In genomic region chr2:156460470-156460869, GRCm38 (mm10) we compare ENCODE assay signal across 9 mouse cellular contexts. TPM values are rescaled to one million over a fixed set of nuclear protein-coding genes. Genes with fewer than 3 reads are reported as not detected.
DNase-seq lines count a peak whose midpoint lies in the region; TF ChIP-seq lines count a peak whose summit lies in the region.
"Had no signal": no experiment of that assay in that cellular context is flagged by ENCODE, and none has a peak within 500 bp of the region (broad histone marks: within the 10 kb centered on the region; RNA-seq: fewer than 3 reads in every experiment).

No protein-coding gene starts in this region.

- TF ChIP-seq CTCF in heart, adult 2 months (IDR thresholded peaks at IDR 0.05), result peak; percentile 64
- peak; percentile 58 for TF ChIP-seq CTCF in left cerebral cortex, adult 2 months (IDR thresholded peaks at IDR 0.05)

- H3K79me2 ChIP-seq in heart, adult 2 months (replicated peaks; ENCODE audit: control insufficient read depth, insufficient read depth, low read length), result no peaks in the 10 kb centered on the region

- no peaks in the 10 kb centered on the region for H3K9me3 ChIP-seq in ES-E14 (ENCODE audit: control insufficient read depth, insufficient read depth, low read depth, low read length)
- H3K9me3 ChIP-seq: megakaryocyte, embryonic 14.5 days had no signal

- intact Hi-C loops in heart, adult 2 months (cut with DNase I), result loop anchor here (5.0 kb wide), 2 partner anchors 43 to 158 kb away; no protein-coding TSS in a partner anchor
- intact Hi-C loops in gastrocnemius, postnatal 14 days (cut with DNase I; ENCODE audit: low total_unique reads), result no loop called here
- intact Hi-C loops in left cerebral cortex, adult 2 months (cut with DNase I), result loop anchor here (5.0 kb wide), 1 partner anchor 148 kb away; the partner anchor contains the start of genes Cnbd2 and Scand1

- in situ Hi-C loops in ES-E14 (cut with MboI; ENCODE audit: low sequenced_read_pairs in 2 of 2, unreplicated experiment in 2 of 2), result no loop called here

- no peak for TF ChIP-seq POLR2A in heart, adult 2 months (IDR thresholded peaks at IDR 0.05; ENCODE audit: insufficient read depth, low read depth, low read length)

- no peak overlapping the region for H3K4me3 ChIP-seq in heart, adult 2 months
- H3K4me3 ChIP-seq in ES-E14 (ENCODE audit: insufficient read depth in 1 of 2, low read depth in 1 of 2, low read length in 2 of 2, poor library complexity in 1 of 2, severe bottlenecking in 1 of 2), result no peak overlapping the region
- H3K4me3 ChIP-seq in left cerebral cortex, adult 2 months, result no peak overlapping the region
- H3K4me3 ChIP-seq: megakaryocyte, embryonic 14.5 days had no signal

- no peak for TF ChIP-seq EP300 in heart, adult 2 months (IDR thresholded peaks at IDR 0.05; ENCODE audit: insufficient read depth, low read depth, low read length)

- H3K9ac ChIP-seq in heart, adult 2 months (ENCODE audit: low read depth, low read length), result no peak overlapping the region
- H3K9ac ChIP-seq in ES-E14 (ENCODE audit: insufficient read depth, low read depth, low read length, poor library complexity, severe bottlenecking), result no peak overlapping the region

- H3K4me1 ChIP-seq in heart, adult 2 months (ENCODE audit: control insufficient read depth, insufficient read depth, low read length), result no peaks in the 10 kb centered on the region
- H3K4me1 ChIP-seq in ES-E14 (ENCODE audit: control insufficient read depth in 2 of 2, insufficient read depth in 2 of 2, low read length in 2 of 2, poor library complexity in 1 of 2), result no peaks in the 10 kb centered on the region; a peak in 1 of 4 replicates
- H3K4me1 ChIP-seq: megakaryocyte, embryonic 14.5 days had no signal

- 21% methylated on average over 14 of the region's 14 CpGs for WGBS in heart, adult 2 months

- DNase-seq in heart, adult 2 months, result peak; percentile 40 to 64
- DNase-seq in heart, adult 9 months (ENCODE audit: low spot score in 2 of 2), result no peak
- DNase-seq in ES-E14 (ENCODE audit: low read depth, low spot score), result no peak
- DNase-seq in cerebellum, adult 9-10 months, result peak; percentile 79
- DNase-seq in gastrocnemius, postnatal 14 days, result peak; percentile 58
- peak in 1 of 2 experiments; percentile 61 for DNase-seq in left cerebral cortex, adult 2 months (ENCODE audit: extremely low spot score in 1 of 2, low spot score in 2 of 2)
- peak; percentile 44 for DNase-seq in retina, embryonic 14.5 days (ENCODE audit: low spot score)
- DNase-seq in thymus, postnatal 10 days (ENCODE audit: low spot score in 2 of 2), result no peak

- H3K27me3 ChIP-seq in heart, adult 2 months (ENCODE audit: control insufficient read depth, insufficient read depth, low read length), result no peaks in the 10 kb centered on the region

- H3K36me3 ChIP-seq in heart, adult 2 months (ENCODE audit: control insufficient read depth, insufficient read depth, low read length), result no peaks in the 10 kb centered on the region
- H3K36me3 ChIP-seq in ES-E14 (ENCODE audit: control insufficient read depth, insufficient read depth, low read length, poor library complexity, severe bottlenecking), result peaks cover 3% of the 10 kb centered on the region; the same call in 1 of the 2 replicates

- no peak overlapping the region for H3K27ac ChIP-seq in heart, adult 2 months
- no peak overlapping the region for H3K27ac ChIP-seq in ES-E14 (ENCODE audit: insufficient read depth, low read depth, low read length, poor library complexity, severe bottlenecking)
- peak overlapping the region; percentile 21; the same call in 1 of the 2 replicates for H3K27ac ChIP-seq in left cerebral cortex, adult 2 months

TF ChIP-seq in ES-E14, 5 proteins besides CTCF, POLR2A, EP300 and RAD21:
- TF ChIP-seq ZC3H11A (IDR thresholded peaks at IDR 0.05; ENCODE audit: borderline replicate concordance, low read depth, low read length) (0 out of 2 replicates have a peak, but pooled peaks have one; percentile 20), ZNF384 (IDR thresholded peaks at IDR 0.05; ENCODE audit: low read depth, low read length) (no peak), MAFK (IDR thresholded peaks at IDR 0.05; ENCODE audit: insufficient read depth, low read depth, low read length) (no peak)
TF ChIP-seq in ES-E14: peak in this region for 1.

RNA-seq across cellular contexts. Expression of gene Epb41l1, which starts 39.8 kb away (rescaled TPM):
- 1 to 10 TPM; 7.3 to 8.2 TPM for total RNA-seq in heart, adult 2 months (2021)
- 7.6 and 7.8 TPM in 2 replicates for polyA plus RNA-seq in heart, adult 2 months (2012; rRNA removed)
- 20.5 and 27.3 TPM in 2 replicates for total RNA-seq in ES-E14 (2012; rRNA removed)
- total RNA-seq in gastrocnemius, postnatal 14 days (2021), result 10 to 100 TPM in 1 of 2 experiments, 1 to 10 TPM in 1; 8.0 to 11.8 TPM
- 100 to 1,000 TPM; 376 to 385 TPM for total RNA-seq in left cerebral cortex, adult 2 months (2021)

Comparison
In these comparisons a context has a peak if more than half of its experiments do, and no peak if none do; other contexts are left out.
1. DNase-seq: peak in heart, adult 2 months (2 of 2), cerebellum, adult 9-10 months (single experiment), gastrocnemius, postnatal 14 days (single experiment) and retina, embryonic 14.5 days (single experiment); none in heart, adult 9 months (0 of 2), ES-E14 (single experiment) and thymus, postnatal 10 days (0 of 2).
2. RNA of gene Epb41l1, which starts 39.8 kb away (total RNA-seq): 376 to 385 TPM in left cerebral cortex, adult 2 months; 20.5 to 27.3 TPM in ES-E14, 8.0 to 11.8 TPM in gastrocnemius, postnatal 14 days and 7.3 to 8.2 TPM in heart, adult 2 months; every median in the first group is over 10 times any median in the second.